Mouse (Mus musculus): ENCODE measurements at regions not wholly inside any gene's neighbourhood (a gene's known extent, or its start where the extent isn't known, plus 50 kb on each side); places are given as distances from the start of the nearest gene placed in this dataset.

DNA sequence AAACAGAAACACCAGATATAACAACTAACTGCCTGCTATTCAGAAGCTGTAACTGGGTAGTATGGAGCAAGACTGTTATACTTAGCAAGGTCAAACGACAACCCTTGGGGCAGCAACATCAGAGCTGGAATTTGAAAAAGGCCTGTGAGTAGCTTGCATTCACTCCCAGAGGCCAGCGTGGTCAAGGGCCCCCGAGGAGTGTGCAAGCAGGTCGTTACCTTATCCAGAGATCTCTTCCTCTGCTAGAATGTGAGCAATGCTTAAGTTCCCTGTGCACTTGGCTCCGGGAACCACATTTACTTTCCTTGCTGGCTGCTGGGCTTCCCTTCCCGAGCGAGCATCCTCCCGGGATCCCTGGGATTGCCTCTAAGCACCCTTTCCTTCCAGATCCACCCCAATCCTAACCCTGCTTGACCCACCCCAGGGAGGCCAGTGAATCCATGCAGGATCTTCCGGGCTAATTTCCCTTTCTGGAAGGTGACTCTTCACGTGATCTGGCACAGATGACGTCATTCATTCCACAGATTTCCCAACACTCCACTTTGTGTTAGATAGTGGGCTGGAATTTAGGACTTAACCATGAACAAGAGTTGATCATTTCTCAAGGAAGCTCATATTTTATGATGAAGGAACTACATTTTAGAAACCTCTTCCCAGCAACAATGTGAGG lies 112.3 kb upstream of the Tsc22d1 start:
- ATAC-seq = peak; percentile 84
- H3K27me3 ChIP-seq (replicated peaks; ENCODE audit: insufficient read depth, low read length) = no peaks in the 10 kb centered on the region
- H3K9ac ChIP-seq (replicated peaks; ENCODE audit: low read depth) = no peak overlapping the region
- H3K4me2 ChIP-seq (replicated peaks; ENCODE audit: low read depth, low read length) = 0 out of 2 replicates have a peak overlapping the region, but pooled peaks have one; percentile 17
- H3K4me1 ChIP-seq (ENCODE audit: insufficient read depth, low read depth, low read length) = no peaks in the 10 kb centered on the region; the same call in 1 of the 2 replicates
- no peak for TF ChIP-seq CTCF (IDR thresholded peaks at IDR 0.05)
- peak; percentile 57; the same call in 1 of the 2 replicates for TF ChIP-seq EP300 (IDR thresholded peaks at IDR 0.05)
- WGBS = 40% methylated on average over 11 of the region's 11 CpGs
- DNase-seq (ENCODE audit: low spot score) = peak; percentile 42
- no peaks in the 10 kb centered on the region for H3K9me3 ChIP-seq (ENCODE audit: low read length)
- 0 out of 2 replicates have a peak overlapping the region, but pooled peaks have one; percentile 20 for H3K27ac ChIP-seq (ENCODE audit: low read length)
- no peaks in the 10 kb centered on the region for H3K36me3 ChIP-seq (ENCODE audit: insufficient read depth, low read length)
- H3K4me3 ChIP-seq (ENCODE audit: low read depth, low read length) = no peak overlapping the region

DNA sequence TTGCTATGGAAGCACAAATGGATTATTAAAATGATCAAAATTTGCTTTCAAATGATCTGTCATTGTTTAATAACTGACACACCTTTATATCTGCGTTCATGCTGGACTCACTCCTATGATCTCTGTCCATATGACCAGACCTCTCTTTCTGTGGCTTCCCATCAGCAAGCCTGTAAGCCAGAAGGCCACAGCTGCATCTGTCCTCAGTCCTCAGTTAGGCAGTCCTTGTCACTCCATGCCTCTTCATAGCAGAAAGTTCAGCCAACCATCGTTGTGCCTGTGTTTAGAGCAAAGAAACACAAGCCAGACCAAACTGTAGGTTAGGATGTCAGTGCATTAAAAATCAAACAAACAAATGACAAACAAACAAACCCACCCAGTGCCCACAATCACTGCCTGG lies 107.2 kb upstream of the Tsc22d1 start:
- Histone ChIP-seq H3K36me3 (ENCODE audit: insufficient read depth, low read length) (no peaks in the 10 kb centered on the region), H3K9me3 (ENCODE audit: low read length) (no peaks in the 10 kb centered on the region), H3K9ac (replicated peaks; ENCODE audit: low read depth) (no peak overlapping the region), H3K4me1 (ENCODE audit: insufficient read depth, low read depth, low read length) (peaks cover 4% of the 10 kb centered on the region; the same call in 1 of the 2 replicates), H3K27me3 (replicated peaks; ENCODE audit: insufficient read depth, low read length) (no peaks in the 10 kb centered on the region), H3K27ac (ENCODE audit: low read length) (no peak overlapping the region), H3K4me2 (replicated peaks; ENCODE audit: low read depth, low read length) (no peak overlapping the region), H3K4me3 (ENCODE audit: low read depth, low read length) (no peak overlapping the region)
- no peak for TF ChIP-seq CTCF (IDR thresholded peaks at IDR 0.05)
- no peak for TF ChIP-seq EP300 (IDR thresholded peaks at IDR 0.05)
- ATAC-seq (no peak), DNase-seq (ENCODE audit: low spot score) (no peak)
- 51% methylated on average over 2 of the region's 2 CpGs for WGBS

DNA sequence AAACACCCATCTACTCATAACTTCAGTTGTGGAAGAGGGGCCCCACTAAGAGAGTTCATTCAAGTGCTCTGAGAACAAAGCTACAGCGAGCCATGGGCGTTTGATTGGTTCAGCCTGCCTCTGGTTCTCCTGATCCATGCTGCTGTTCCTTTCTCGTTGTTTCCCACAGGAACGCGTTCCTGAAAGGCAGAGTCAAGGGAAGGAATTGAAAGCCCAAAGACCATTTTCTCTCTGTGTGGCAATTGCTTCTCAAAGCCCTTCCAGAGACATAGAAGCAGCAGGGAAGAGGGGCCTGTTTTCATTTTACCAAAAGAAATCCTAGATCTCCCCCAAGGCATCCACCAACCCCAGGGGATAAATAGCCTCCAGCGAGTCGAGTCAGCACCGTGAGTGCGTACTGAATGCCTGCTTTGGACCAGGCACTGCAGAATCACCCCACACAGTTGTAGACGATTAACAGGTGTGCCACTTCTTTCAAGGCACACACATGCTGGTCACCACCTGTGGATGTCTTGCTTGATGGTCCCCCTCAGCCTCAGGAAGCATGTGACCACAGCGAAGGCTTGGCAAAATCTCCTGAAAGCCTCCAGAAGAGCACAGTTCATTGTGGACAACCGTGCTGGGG lies 106.5 kb upstream of the Tsc22d1 start:
- H3K27me3 ChIP-seq (replicated peaks; ENCODE audit: insufficient read depth, low read length) = no peaks in the 10 kb centered on the region
- no peak for DNase-seq (ENCODE audit: low spot score)
- no peaks in the 10 kb centered on the region for H3K9me3 ChIP-seq (ENCODE audit: low read length)
- peaks cover 4% of the 10 kb centered on the region; the same call in 1 of the 2 replicates for H3K4me1 ChIP-seq (ENCODE audit: insufficient read depth, low read depth, low read length)
- no peak for ATAC-seq
- H3K9ac ChIP-seq (replicated peaks; ENCODE audit: low read depth) = no peak overlapping the region
- WGBS = 33% methylated on average over 12 of the region's 12 CpGs
- H3K4me2 ChIP-seq (replicated peaks; ENCODE audit: low read depth, low read length) = 0 out of 2 replicates have a peak overlapping the region, but pooled peaks have one; percentile 0
- H3K4me3 ChIP-seq (ENCODE audit: low read depth, low read length) = no peak overlapping the region
- no peak overlapping the region for H3K27ac ChIP-seq (ENCODE audit: low read length)
- TF ChIP-seq EP300 (IDR thresholded peaks at IDR 0.05) (no peak), CTCF (IDR thresholded peaks at IDR 0.05) (no peak)
- no peaks in the 10 kb centered on the region for H3K36me3 ChIP-seq (ENCODE audit: insufficient read depth, low read length)

DNA sequence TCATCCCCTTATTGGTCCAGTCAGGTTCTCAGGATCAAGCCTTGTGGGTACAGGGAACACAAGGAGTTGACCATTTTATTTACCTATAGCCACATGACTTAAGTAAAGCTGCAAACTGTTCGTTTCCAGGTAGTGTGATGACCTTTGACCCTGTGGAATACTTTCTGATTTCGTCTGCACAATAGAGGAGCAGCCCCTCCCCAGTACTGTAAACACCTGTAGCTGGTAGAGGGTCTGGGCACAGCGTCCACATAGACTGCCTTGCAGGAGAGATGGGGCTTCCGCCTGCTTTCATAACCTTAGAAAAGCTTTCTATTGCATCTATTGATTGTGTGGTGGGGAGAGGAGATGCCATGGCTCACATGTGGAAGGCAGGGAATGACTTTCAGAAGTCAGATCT lies 105.2 kb upstream of the Tsc22d1 start:
- H3K36me3 ChIP-seq (ENCODE audit: insufficient read depth, low read length) = no peaks in the 10 kb centered on the region
- no peak overlapping the region for H3K9ac ChIP-seq (replicated peaks; ENCODE audit: low read depth)
- H3K4me3 ChIP-seq (ENCODE audit: low read depth, low read length) = no peak overlapping the region
- no peak for ATAC-seq
- H3K4me2 ChIP-seq (replicated peaks; ENCODE audit: low read depth, low read length) = no peak overlapping the region
- TF ChIP-seq CTCF (IDR thresholded peaks at IDR 0.05) = no peak
- TF ChIP-seq EP300 (IDR thresholded peaks at IDR 0.05) = no peak
- 52% methylated on average over 4 of the region's 4 CpGs for WGBS
- H3K27ac ChIP-seq (ENCODE audit: low read length) = no peak overlapping the region
- no peaks in the 10 kb centered on the region for H3K9me3 ChIP-seq (ENCODE audit: low read length)
- no peak for DNase-seq (ENCODE audit: low spot score)
- H3K27me3 ChIP-seq (replicated peaks; ENCODE audit: insufficient read depth, low read length) = no peaks in the 10 kb centered on the region
- peaks cover 4% of the 10 kb centered on the region; the same call in 1 of the 2 replicates for H3K4me1 ChIP-seq (ENCODE audit: insufficient read depth, low read depth, low read length)

DNA sequence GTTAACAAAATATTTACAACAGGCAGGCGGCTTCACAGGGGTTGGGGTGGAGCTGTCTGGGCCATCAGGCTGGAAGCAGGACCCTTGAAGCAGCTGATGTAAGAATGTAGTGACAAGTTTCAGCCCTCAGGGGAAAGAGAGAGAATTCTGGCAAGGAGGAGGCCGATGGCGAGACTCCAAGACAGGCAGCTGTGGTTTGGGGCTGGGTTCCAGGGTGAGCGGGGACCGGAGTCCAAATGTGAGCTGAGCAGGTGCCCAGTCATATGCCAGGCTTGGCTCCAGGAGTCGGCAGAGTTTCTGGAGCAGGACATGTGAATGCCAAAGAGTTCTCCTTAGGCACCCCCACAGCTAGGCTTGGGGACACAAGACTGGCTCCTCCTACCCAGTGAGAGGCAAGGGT lies 104.5 kb upstream of the Tsc22d1 start:
- ATAC-seq = peak; percentile 57; the same call in 1 of the 2 replicates
- Histone ChIP-seq H3K4me3 (ENCODE audit: low read depth, low read length) (no peak overlapping the region), H3K9ac (replicated peaks; ENCODE audit: low read depth) (no peak overlapping the region), H3K9me3 (ENCODE audit: low read length) (no peaks in the 10 kb centered on the region), H3K4me1 (ENCODE audit: insufficient read depth, low read depth, low read length) (peaks cover 4% of the 10 kb centered on the region; the same call in 1 of the 2 replicates), H3K27ac (ENCODE audit: low read length) (no peak overlapping the region), H3K36me3 (ENCODE audit: insufficient read depth, low read length) (no peaks in the 10 kb centered on the region), H3K4me2 (replicated peaks; ENCODE audit: low read depth, low read length) (no peak overlapping the region), H3K27me3 (replicated peaks; ENCODE audit: insufficient read depth, low read length) (no peaks in the 10 kb centered on the region)
- peak; percentile 63 for DNase-seq (ENCODE audit: low spot score)
- 43% methylated on average over 6 of the region's 6 CpGs for WGBS
- TF ChIP-seq EP300 (IDR thresholded peaks at IDR 0.05) (no peak), CTCF (IDR thresholded peaks at IDR 0.05) (no peak)

DNA sequence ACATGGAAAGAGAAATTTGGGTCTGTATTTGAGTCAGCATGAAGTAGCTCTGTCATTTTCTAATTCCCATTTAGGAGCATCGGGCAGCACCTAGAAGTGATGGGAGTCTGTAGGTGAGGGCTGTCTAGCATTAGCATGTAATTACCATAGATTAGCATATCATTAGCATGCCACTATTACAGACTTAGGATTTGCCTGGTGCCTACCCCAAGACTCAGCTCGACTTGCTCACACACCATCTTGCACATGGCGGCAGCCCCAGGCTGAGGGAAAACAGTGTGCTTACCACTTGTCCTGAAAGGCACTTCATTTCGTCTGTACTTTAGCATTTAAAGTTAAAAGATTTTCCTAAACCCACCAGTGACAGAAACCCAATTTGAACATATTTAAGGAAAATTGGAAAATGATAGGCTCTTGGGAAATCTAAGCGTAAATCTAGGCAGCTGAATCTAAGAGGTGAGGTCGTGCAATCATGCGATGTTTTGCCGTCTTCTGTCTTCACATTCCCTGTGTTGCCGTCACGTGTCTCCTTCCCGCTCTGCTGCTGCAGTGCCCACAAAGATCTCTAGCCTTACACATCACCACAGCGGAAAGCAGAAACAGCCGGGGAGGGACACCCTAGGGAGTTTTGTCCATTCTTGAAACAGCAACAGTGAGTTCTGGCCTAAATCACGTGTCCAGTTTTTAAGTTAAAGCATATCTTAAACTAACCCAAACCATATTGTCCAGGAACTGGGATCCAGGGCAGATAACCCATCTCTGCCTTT lies 101.2 kb upstream of the Tsc22d1 start:
- no peak for TF ChIP-seq EP300 (IDR thresholded peaks at IDR 0.05)
- no peak for TF ChIP-seq CTCF (IDR thresholded peaks at IDR 0.05)

More for the DNA sequence above, 101.2 kb upstream of the Tsc22d1 start:
- DNase-seq (ENCODE audit: low spot score) (no peak), ATAC-seq (no peak)
- Histone ChIP-seq H3K4me1 (ENCODE audit: insufficient read depth, low read depth, low read length) (peaks cover 4% of the 10 kb centered on the region; the same call in 1 of the 2 replicates), H3K4me2 (replicated peaks; ENCODE audit: low read depth, low read length) (no peak overlapping the region), H3K27me3 (replicated peaks; ENCODE audit: insufficient read depth, low read length) (no peaks in the 10 kb centered on the region), H3K36me3 (ENCODE audit: insufficient read depth, low read length) (no peaks in the 10 kb centered on the region), H3K9me3 (ENCODE audit: low read length) (no peaks in the 10 kb centered on the region), H3K9ac (replicated peaks; ENCODE audit: low read depth) (no peak overlapping the region), H3K27ac (ENCODE audit: low read length) (no peak overlapping the region), H3K4me3 (ENCODE audit: low read depth, low read length) (no peak overlapping the region)
- 83% methylated on average over 14 of the region's 14 CpGs for WGBS
